Mouse (Mus musculus) forelimb bud, embryonic 11.5 days (tissue): ENCODE measurements around the gene Ino80.
A peak's percentile ranks its signal among the peaks of the same experiment; 100 is the strongest.

Source experiments
- DNase-seq: peaks from one replicate; pipeline ENCODE4 v3.0.0-alpha.2; 2012; ENCODE audit warnings: low read depth, low spot score

Ino80 gene

DNA sequence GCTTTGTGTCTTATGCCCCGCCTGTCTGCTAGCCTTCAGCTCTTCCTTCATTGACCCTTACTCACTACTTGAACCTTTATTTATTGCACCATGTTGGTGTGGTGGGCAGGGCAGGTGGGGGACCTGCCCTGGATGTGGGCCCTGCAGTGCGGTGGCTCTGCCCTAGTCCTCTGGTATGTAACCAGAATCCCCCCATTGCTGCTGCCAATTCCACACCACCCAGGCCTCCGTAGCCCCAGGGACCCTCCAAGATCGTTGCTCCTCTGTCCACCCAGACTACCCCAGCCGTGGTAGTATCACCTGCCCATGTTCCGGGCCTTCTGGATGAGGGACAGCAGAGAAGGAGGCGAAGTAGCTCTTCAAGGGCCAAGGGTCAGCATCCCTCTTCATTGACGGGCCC is 123.8 kb downstream of the Ino80 start:
- no peak for DNase-seq

DNA sequence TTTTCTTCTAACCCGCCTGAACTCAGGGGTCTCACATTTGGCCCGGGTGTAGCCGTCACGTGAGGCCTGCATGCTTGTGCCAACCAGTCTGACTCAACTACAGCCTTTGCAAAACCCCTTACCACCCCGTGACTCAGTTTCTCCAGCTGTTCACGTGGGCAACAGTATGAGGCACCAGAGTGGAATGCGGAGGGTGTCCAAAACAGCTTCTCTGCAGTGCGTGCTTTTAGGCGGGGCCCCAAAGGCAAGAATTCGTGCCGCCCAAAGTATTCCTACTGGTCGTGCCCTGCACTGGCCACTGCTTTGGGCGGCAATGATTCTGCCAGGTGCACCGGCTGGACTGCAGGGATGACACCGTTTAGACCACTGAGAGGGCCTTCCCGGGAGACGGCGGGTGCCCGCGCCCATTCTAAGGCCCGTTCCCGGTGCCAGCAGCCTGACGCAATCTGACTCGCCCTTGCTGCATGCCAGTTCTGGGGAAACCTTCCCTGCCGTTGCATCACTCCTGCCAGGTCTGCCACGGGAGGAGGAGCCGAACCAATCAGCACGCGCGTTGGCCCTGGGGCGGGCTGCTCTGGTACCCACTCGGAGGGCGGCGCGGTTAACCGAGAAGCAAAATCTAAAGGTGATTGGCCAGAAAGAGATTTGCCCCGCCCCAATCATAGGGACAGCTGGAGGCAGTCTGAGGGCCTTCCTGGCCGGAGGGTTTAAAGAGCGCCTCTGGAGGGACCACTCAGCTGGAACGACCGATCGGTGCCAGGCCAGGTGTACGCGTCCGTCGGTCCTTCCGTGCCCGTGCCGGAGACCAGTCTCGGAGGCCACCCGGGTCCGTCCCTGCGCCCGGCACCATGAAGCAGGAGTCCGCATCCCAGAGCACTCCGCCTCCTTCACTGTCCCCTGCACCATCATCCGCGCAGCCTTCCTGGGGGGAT is 126.7 kb downstream of the Ino80 start, which contains the start of gene Chac1:
TSS of gene Chac1 (plus strand) at position 675 of the 932 bp plus-strand sequence.
- DNase-seq = peak; percentile 63

DNA sequence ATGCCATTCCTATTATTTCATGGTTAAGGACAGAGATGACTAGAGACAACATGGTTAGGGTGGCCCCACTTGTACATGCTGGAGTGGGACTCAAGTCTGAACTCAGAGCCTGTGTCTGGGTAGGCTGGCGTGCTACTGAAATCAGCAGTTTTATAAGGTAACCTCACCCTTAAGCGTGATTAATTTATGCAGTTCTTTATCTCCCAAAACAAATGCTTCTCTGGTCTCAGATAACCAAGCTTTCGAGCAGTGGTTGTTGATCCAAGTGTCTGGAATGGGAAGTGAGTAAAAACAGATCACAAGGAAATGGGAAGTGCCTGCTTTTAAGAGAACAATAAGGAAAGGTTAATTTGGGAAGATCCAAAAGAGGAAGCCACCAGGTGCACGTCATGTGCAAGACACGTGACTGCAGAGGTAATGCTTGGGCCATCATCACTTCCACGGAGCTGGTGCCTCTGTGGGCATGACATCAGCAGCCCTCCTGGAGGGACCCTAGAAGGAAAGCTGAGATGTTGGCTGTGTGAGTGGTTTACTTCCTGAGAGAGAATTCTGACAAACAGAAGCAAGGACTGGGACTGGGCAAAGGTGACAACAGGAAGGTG is 132.8 kb downstream of the Ino80 start:
- no peak for DNase-seq

DNA sequence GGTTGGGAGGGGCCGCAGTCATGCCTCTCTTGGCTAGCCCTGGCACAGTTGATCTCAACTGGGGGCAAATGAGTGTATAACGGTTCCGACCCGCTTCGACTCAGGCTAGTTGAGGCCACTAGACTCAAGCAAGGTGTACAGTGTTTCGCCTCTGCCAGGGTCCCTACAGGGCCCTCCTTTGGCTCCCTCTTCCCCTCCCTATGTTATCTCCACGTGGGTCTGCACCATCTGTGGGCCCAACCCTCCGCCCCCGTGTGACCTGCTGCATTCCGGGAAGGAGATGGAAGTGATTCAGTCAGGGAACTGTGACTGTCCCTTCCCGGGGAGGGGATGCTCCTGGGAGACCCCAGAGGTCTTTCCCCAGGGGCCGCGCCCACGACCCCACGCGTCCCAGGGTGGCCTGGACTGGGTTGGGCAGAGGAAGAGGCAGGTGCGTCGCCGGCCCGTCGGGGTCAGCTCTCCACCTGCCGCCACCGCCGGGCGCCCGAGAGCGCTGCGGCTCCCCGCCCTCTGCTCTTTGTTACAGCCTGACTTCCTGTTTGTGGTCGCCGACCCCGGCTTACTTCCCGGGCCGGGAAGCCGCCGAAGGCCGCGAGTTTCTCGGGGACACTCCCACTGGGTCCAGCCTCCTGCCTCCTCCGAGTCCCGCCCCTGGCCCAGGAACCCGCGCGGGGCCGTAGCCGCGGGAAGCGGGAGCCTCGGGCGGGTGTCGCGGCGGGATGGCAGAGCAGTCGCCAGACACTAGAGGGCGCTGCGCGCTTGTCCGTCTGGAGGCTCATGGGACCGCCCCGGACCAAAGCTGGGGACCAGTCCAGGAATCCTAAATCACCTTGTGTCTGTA is 139.8 kb downstream of the Ino80 start:
- DNase-seq = peak; percentile 78

DNA sequence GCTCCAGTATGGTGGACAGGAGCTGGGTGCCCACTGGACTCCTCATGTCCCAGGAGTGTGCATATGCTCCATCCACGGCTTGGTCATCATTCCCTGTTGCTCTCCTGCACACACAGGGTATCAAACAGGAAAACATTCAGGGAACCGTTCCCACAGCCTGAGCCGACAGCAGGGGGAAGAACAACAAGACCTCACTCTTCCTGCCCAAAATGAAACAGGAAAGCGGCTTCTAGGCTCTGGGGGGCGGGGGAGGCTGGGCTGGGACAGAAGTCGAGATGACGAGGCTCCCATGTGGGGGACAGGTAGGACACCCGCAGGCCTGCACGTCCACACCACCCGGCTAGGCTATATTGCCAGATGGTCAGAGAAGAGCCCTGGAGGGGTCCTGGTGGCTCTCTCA is 141.0 kb downstream of the Ino80 start:
- no peak for DNase-seq

DNA sequence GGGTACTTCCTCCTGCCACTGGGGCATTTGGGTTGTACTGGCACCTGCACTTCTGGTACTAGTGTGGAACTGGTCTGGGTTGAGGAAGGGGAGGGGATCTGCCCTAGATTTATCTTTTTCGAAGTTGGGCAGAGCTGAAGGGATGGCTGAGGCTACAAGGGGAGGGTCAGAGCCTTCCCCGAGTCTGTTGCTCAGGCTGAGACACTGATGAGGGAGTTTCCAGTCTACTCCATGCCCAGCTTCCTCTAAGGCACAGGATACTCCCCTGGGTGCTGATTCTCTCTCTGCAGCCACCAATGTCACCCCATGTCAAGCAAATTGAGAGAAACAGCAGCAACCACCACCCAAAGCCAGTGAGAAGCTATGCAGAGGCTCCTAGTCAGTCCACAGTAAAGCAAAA is 141.5 kb downstream of the Ino80 start:
- DNase-seq = no peak

DNA sequence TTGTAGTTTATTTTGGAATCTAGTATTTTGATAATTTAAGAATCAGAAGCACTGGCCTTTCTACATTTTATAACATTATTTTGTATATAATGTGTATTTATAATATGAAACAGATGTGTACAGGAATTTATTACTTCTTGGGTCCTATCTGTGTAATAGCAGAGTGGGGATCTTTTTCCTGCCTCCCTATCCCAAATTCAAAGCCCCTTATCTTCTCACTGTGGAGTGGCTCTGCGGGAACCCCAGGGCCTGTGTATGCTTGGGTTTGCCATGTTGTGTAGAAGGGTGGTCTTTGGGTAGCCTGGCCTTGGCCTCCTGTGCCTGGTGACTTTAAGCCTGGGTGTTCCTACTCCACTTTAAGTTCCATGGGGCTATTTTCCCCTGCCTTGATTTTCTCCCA is 142.0 kb downstream of the Ino80 start:
- DNase-seq = no peak

DNA sequence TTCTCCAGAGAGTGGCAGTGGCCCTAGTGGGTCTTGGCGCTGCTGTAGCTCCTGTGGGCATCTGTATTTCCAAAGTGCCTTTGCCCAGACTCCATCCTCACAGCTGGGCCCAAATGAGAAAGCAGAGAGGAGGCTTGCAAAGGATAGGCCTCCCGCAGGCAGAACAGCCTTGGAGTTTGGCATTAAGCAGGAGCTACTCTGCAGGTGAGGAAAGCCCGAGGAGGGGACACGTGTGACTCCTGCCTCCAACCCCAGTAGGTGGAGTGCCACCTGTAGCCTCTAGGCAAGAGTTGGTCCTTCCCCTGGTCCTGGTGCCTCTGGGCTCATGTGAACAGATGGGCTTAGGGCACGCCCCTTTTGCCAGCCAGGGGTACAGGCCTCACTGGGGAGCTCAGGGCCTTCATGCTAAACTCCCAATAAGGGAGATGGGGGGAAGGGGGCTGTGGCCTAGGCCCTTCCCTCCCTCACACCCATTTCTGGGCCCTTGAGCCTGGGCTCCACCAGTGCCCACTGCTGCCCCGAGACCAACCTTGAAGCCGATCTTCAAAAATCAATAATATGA is 142.4 kb downstream of the Ino80 start:
- no peak for DNase-seq

DNA sequence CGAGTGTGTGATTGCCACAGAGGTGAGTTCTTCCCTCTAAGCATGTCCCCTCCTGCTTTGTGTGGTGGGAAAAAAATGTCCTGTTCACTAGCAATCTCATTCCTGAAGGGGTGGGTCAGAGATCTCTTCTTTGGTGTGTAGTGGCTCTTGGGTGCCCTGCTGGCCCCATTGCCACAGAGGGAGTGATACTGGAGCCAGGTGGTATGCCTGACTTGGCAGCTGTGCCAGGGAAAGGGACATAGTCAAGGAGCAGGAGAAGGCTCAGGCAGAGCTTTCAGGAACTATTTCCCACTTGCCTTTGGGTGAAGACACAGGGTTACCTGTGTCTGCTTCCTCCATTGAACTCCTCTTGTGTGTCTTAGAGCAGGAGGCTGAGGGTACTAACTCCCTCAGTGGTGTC is 143.4 kb downstream of the Ino80 start:
- DNase-seq = no peak

DNA sequence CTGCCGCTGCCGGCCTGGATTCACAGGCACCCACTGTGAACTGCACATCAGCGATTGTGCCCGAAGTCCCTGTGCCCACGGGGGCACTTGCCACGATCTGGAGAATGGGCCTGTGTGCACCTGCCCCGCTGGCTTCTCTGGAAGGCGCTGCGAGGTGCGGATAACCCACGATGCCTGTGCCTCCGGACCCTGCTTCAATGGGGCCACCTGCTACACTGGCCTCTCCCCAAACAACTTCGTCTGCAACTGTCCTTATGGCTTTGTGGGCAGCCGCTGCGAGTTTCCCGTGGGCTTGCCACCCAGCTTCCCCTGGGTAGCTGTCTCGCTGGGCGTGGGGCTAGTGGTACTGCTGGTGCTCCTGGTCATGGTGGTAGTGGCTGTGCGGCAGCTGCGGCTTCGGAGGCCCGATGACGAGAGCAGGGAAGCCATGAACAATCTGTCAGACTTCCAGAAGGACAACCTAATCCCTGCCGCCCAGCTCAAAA is 145.3 kb downstream of the Ino80 start:
- DNase-seq = no peak

DNA sequence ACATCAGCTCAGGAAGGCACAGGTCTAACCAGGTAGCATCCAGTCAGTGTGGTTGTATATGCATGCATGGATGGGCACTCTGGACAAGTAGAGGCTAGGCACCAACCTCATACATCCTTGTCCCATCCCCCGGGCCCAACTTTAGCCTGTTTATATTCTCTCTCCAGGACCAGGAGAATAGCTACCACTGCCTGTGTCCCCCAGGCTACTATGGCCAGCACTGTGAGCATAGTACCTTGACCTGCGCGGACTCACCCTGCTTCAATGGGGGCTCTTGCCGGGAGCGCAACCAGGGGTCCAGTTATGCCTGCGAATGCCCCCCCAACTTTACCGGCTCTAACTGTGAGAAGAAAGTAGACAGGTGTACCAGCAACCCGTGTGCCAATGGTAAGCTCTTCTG is 146.7 kb downstream of the Ino80 start:
- DNase-seq = no peak

DNA sequence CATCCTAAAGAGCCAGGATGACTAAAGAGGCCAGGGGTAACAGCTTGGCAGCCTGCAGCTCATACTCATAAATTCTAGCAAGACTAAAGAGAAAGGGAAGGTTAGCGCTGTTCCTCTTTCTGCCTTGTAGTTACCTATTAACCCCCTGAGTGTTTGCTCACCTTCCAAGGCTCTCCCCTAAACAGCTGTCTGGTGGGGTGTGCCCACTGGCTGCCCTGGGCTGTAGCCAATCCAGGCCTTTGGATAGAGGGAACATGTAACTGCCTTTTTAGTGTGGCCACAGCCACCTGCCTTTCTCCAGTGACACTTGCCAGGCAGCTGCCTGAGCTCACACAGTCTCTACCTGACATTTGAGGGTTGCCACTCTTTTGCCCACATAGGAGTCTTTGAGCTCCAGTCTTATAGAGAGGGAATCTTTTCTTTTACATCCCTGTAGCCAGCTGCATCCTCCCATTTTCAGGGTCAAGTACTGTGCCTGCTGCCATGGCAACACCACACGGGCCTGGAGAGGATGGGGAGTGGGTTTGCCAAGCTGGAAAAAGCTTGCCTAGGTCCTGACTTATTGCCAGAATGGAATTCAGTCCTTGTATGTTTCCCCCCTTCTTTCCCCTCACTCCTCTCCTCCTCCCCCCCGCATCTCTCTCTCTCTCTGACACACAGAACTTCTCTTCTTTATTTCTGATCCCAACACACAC is 148.2 kb downstream of the Ino80 start:
- DNase-seq = no peak

DNA sequence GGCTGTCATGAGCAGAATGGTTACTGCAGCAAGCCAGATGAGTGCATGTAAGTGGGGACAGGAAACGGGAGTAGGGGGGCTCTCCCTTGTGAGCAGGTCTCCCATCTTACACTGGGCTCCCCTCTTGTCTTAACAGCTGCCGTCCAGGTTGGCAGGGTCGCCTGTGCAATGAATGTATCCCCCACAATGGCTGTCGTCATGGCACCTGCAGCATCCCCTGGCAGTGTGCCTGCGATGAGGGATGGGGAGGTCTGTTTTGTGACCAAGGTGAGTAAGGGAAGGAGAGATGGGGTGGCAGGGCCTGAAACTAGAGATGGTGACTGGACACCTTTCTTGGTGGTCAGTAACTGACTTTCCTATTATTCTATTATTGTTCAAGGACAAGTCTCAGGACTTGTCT is 148.9 kb downstream of the Ino80 start:
- no peak for DNase-seq

DNA sequence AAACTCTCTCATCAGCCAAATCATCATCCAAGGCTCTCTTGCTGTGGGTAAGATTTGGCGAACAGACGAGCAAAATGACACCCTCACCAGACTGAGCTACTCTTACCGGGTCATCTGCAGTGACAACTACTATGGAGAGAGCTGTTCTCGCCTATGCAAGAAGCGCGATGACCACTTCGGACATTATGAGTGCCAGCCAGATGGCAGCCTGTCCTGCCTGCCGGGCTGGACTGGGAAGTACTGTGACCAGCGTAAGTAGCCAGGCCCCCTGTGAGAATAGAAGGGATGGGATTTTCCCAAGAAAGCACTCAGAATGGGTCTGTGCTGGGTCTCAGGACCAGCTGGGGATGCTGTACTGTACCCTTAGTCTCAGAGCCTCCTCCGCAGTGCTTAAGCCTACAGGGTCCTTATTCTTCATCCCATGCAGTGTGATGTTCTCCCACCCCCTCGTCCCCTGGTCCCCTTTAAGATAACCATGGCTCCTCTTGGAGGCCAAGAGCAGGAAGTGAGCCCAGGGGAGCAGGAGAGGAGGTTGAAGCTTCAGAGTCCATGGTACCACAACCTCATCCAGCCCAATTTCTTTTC is 149.5 kb downstream of the Ino80 start:
- no peak for DNase-seq

DNA sequence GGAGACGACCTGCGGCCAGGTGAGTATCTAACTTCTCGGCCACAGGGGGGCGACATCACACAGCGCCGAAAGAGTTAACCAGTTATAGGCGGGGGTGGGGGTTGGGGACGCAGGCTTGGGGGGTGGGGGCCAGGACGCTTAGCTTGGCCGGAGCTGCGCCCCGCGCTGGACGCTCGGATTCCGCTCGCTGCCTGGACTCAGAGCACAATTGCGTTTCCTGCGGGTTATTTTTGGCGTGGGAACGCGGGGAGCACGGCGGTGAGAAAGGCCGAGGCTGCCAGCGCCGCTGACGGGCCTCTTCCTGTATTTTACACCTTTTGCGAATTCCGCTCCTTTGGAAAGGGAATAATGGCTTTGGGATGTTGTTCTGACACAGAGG is 150.4 kb downstream of the Ino80 start:
- DNase-seq = no peak

DNA sequence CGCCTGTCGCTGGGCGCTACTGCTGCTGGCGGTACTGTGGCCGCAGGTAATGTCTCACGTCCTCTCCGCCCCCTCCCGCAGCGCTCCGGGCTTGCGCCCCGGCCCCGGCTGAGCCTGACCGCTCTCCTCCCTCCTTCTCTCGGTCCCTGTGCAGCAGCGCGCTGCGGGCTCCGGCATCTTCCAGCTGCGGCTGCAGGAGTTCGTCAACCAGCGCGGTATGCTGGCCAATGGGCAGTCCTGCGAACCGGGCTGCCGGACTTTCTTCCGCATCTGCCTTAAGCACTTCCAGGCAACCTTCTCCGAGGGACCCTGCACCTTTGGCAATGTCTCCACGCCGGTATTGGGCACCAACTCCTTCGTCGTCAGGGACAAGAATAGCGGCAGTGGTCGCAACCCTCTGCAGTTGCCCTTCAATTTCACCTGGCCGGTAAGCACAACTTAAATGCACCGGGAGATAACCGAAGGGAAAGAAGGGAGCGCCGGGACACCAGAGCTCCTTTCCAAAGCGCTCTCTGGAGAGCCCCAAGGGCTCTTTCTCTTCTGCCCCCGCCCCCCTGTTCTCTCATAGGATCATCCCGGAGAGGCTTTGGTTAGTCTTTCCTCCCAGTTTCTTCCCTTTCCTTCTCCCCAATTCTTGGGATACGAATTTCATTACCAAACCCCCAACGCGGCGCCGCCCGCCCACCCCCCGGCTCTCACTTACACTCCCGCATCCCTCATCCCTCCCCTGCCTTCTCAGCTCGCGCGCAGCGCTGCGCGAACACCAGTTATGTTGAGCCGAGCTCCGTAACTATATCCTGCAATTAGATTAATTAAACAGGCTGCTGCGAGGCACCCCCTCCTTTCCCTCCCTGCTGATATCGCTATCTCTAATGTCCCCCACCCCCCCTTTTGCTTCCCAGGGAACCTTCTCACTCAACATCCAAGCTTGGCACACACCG is 151.1 kb downstream of the Ino80 start:
- DNase-seq = no peak

DNA sequence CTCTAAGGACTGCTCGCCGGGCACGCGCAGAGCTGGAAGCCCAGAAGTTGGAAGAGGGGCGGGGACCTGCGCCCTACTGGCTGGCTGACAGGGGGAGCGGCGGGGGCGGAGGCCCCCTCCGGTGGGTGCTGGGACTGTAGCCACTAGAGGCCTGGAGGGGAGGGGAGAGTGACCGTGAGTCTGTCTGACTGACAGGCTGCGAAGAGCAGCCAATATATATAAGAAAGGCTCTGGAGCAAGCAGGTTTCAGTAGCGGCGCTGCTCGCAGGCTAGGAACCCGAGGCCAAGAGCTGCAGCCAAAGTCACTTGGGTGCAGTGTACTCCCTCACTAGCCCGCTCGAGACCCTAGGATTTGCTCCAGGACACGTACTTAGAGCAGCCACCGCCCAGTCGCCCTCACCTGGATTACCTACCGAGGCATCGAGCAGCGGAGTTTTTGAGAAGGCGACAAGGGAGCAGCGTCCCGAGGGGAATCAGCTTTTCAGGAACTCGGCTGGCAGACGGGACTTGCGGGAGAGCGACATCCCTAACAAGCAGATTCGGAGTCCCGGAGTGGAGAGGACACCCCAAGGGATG is 151.8 kb downstream of the Ino80 start, which contains the start of gene Dll4:
TSS of gene Dll4 (plus strand) at position 217 of the 576 bp plus-strand sequence.
- no peak for DNase-seq

DNA sequence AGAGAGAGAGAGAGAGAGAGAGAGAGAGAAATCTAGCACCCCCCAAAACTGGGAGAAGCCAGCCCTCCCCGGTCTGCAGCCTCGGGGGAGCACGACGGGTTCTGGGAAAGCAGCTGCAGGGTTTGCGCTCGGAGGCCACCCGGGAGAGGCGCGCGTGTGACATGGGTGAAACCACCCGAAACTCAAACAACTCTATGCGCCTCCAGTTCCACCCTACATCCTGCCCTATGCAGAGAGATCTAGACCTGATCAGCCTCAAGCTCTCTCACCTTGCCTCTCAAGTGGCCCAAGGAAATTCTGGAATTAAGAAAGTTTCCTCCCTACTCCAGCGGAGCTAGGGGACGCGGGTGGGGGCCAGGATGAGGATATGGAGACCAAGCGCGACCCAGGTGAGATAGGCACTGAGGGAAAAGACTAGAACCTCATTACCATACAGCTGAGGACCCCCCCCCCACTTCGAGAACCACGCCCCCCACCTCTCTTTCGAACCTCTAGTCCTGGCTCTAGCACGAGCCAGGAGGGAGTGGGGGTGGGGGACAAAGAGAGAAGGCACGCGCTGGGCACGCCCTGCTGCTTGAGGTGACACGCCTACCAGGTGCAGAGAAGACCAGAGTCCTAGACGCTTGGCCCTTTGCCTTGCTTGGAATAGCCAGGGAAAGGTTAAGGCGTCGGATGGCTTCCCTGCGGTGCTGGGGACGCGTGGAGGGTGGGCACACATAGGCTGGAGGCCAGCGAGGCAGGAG is 152.7 kb downstream of the Ino80 start:
- no peak for DNase-seq
